Mouse (Mus musculus): ENCODE measurements around the gene Sf3b1. TPM values are rescaled to one million over a fixed set of nuclear protein-coding genes. Genes with fewer than 3 reads are reported as not detected.

Gene Sf3b1
- total and polyA plus RNA-seq, 3 experiments = 111 to 167 (median 118) TPM

DNA sequence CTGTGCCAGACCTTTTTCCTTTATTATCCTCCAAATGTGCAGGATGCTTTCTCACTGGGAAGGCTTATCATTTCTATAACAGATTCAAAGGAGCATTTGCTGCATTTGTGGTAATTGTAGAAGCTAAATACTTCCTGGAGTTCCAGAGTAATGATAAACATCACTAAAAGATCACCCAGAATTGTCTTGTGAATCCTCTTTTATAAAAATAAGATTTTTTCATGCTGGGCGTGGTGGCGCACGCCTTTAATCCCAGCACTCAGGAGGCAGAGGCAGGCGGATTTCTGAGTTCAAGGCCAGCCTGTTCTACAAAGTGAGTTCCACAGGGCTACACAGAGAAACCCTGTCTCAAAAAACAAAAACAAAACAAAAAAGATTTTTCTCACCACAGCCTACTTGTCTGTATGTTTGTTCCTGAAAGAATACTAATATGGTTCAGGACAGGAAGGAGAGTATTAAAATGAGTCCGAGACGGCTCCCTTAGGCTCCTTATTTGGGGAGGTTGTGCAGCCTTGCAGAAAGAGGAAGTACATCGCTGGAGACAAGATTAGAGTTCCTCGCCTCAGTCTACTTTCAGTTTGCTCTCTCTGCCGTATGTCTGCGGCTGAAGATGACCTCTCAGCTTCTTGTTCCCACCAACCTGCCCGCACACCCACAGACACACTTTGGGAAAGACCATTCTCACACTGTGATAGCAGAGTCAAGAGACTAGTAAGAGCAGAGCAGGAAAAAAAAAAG is 1.4 kb upstream of the Sf3b1 start:
- no peaks in the 10 kb centered on the region for H3K27me3 ChIP-seq (ENCODE audit: control insufficient read depth in 1 of 2, insufficient read depth in 2 of 2, low read length in 2 of 2)
- peaks cover 0 to 34% of the 10 kb centered on the region in 2 experiments; a peak in 3 of 4 replicates for H3K36me3 ChIP-seq (ENCODE audit: control insufficient read depth in 1 of 2, insufficient read depth in 2 of 2, low read length in 2 of 2)
- H3K4me1 ChIP-seq (ENCODE audit: control insufficient read depth in 1 of 2, insufficient read depth in 2 of 2, low read length in 2 of 2) = peaks cover 7 to 18% of the 10 kb centered on the region in 2 experiments; a peak in 3 of 4 replicates
- peak overlapping the region; percentile 80 for H3K9ac ChIP-seq (ENCODE audit: control insufficient read depth, low read depth, low read length, poor library complexity, severe bottlenecking)
- peak; percentile 93 for DNase-seq (ENCODE audit: low read depth, low spot score)
- TF ChIP-seq RCOR1 (IDR thresholded peaks at IDR 0.05; ENCODE audit: low read depth, low read length) = 0 out of 2 replicates have a peak, but pooled peaks have one; percentile 6
- peak; percentile 86 for TF ChIP-seq TBP (IDR thresholded peaks at IDR 0.05; ENCODE audit: low read depth, low read length)
- no peak for TF ChIP-seq JUND (IDR thresholded peaks at IDR 0.05; ENCODE audit: low read depth, low read length)
- no peak for TF ChIP-seq ELF1 (IDR thresholded peaks at IDR 0.05; ENCODE audit: low read depth, low read length)
- no peak for TF ChIP-seq ZC3H11A (IDR thresholded peaks at IDR 0.05; ENCODE audit: low read depth, low read length)
- no peak for TF ChIP-seq TCF12 (IDR thresholded peaks at IDR 0.05; ENCODE audit: low read depth, low read length)
- 0 out of 2 replicates have a peak, but pooled peaks have one; percentile 24 for TF ChIP-seq MAX (IDR thresholded peaks at IDR 0.05; ENCODE audit: low read length)
- peak; percentile 59 for TF ChIP-seq NELFE (IDR thresholded peaks at IDR 0.05; ENCODE audit: low read depth, low read length)
- peak; percentile 66; the same call in 1 of the 2 replicates for TF ChIP-seq ZMIZ1 (IDR thresholded peaks at IDR 0.05; ENCODE audit: low read depth, low read length)
- peak; percentile 51; the same call in 1 of the 2 replicates for TF ChIP-seq GATA1 (IDR thresholded peaks at IDR 0.05; ENCODE audit: low read depth, low read length)
- peak; percentile 80 for TF ChIP-seq ETS1 (IDR thresholded peaks at IDR 0.05; ENCODE audit: low read depth, low read length)
- TF ChIP-seq HCFC1 (IDR thresholded peaks at IDR 0.05; ENCODE audit: low read depth, low read length) = 0 out of 2 replicates have a peak, but pooled peaks have one; percentile 45
- peak; percentile 3; the same call in 1 of the 2 replicates for TF ChIP-seq BHLHE40 (IDR thresholded peaks at IDR 0.05; ENCODE audit: borderline replicate concordance, low read depth, low read length)
- peak in 1 of 2 experiments; percentile 76; a peak in 2 of 4 replicates for TF ChIP-seq POLR2A (IDR thresholded peaks at IDR 0.05; ENCODE audit: control insufficient read depth in 1 of 2, insufficient read depth in 1 of 2, low read depth in 1 of 2, low read length in 2 of 2, poor library complexity in 1 of 2)
- 0 out of 2 replicates have a peak, but pooled peaks have one; percentile 42 for TF ChIP-seq MAZ (IDR thresholded peaks at IDR 0.05; ENCODE audit: low read depth, low read length)
- TF ChIP-seq SIN3A (IDR thresholded peaks at IDR 0.05; ENCODE audit: low read length) = peak; percentile 42; the same call in 1 of the 2 replicates
- TF ChIP-seq SMC3 (IDR thresholded peaks at IDR 0.05; ENCODE audit: low read depth, low read length) = 0 out of 2 replicates have a peak, but pooled peaks have one; percentile 6
- 0 out of 2 replicates have a peak, but pooled peaks have one; percentile 47 for TF ChIP-seq MYC (IDR thresholded peaks at IDR 0.05; ENCODE audit: low read depth, low read length)
- TF ChIP-seq RAD21 (IDR thresholded peaks at IDR 0.05; ENCODE audit: low read depth, low read length) = no peak
- peak; percentile 4 to 39; a peak in 1 of 4 replicates for TF ChIP-seq EP300 (IDR thresholded peaks at IDR 0.05; ENCODE audit: low read depth in 1 of 2, low read length in 2 of 2)
- no peaks in the 10 kb centered on the region for H3K9me3 ChIP-seq (replicated peaks; ENCODE audit: insufficient read depth, low read length)
- H3K27ac ChIP-seq (ENCODE audit: control insufficient read depth, low read depth, low read length) = peak overlapping the region; percentile 93
- peaks cover 34% of the 10 kb centered on the region for H3K79me2 ChIP-seq (ENCODE audit: control insufficient read depth, insufficient read depth, low read length, poor library complexity)
- peak overlapping the region; percentile 86 to 89 for H3K4me3 ChIP-seq (ENCODE audit: control insufficient read depth in 1 of 2, insufficient read depth in 1 of 2, low read depth in 2 of 2, low read length in 2 of 2)

All from MEL (cell line).